Mouse (Mus musculus) adrenal gland, postnatal 10 days (tissue): Measurements from ENCODE around the gene Dab2ip. TPM values are rescaled to one million over a fixed set of nuclear protein-coding genes. Genes with fewer than 3 reads are reported as not detected.

Source experiments
- DNase-seq: peaks from one replicate; pipeline ENCODE4 v3.0.0; 2021; ENCODE audit warnings: mixed read lengths
- total RNA-seq, 2 experiments: library from RNA; stranded (reverse); gene quantifications; 2 replicates each; pipeline ENCODE4 v1.2.3; 2021

Gene Dab2ip
- total RNA-seq, 2 experiments from 2014 or later: 55.2 to 69.6 TPM

DNA sequence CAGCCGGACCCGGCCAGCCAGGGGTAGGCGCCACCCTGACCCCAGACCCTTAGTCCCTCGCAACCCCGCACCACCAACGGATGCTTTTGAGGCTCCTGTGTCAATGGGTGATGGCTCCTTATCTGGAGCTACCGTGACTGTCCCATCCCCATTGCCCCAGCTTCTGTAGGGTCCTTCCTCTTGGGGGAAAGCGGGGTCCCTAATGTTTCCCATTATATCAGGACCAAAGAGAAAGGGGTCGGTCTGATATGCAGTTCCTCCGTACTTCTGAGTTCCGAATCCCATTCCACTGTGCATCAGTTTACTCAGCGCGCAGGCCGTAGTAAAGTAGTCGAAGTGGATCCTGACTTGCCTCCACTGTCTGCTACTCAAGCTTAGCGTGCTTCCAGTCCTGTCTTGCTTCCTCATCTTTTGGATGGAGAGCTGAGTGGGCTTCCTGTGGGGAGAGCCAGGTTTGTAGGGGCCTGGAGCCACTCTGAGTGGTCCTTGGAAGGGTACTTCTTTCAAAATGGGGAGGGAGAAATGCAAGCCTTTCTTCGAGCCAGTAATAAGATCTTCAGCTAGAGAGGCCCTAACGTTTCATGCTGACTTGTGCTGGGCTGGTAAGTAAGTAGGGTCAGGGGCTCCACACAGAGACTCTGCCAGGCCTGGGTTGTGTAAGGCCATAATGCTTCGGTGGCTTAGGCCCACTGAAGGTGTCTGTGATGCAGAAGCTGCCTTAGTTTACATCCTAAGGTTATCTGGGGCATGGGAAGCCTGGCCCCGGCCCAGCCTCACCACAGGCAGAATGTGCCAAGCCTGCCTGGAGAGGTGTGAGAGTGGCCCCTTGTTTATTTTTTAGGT lies 64.4 kb downstream of the Dab2ip start:
- DNase-seq: no peak

DNA sequence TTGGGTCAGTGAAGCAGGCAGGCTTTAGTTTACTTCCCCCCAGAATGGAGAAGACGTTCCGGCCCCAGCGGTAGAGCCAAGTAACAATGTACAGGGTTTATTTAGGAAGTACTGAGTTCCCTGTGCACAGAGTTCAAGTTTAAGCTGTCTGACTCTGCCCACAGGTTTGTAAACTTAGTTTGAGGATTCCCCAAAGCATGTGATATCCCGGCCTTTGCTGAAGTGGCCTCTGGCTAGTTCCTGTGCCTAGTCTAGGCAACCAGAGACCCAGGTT lies 65.0 kb downstream of the Dab2ip start:
- DNase-seq: no peak

DNA sequence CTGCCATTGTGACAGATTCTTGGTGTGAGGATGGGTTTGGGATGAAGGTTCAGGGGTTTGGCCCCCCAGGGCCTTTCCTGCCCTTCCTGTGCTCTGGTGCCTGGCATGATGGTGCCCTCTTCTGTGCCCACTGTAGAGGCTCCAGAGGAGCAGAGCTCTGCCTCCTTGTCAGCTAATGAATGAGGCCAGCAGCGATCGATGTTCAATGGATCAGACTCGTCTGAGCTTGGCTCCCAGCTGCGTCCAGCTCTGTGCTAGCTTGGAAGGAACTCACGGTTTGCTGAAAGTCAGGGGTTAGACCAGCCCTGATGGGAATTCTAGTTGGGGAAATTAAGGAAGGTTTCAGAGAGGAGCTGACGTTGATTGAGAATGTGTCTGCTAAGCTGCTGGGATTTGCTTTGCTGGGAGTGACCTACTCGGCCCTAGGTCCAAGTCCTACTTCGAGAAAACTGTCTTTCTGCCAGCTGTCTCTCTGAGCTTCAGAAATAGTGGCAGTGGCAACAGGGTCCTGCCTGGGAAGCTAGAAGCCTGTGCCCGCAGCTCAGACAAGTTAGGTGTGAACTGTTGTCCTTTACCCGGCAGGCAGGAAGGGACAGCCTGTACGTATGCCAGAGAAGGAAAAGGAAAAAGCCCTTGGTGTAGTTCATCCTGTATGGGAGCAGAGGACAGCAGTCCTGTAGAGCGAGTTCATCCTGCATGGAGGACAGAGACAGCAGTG lies 65.5 kb downstream of the Dab2ip start:
- DNase-seq: no peak

GRCm38 (mm10) chr2:35624380-35625006 lies 66.4 kb downstream of the Dab2ip start:
- DNase-seq: no peak

DNA sequence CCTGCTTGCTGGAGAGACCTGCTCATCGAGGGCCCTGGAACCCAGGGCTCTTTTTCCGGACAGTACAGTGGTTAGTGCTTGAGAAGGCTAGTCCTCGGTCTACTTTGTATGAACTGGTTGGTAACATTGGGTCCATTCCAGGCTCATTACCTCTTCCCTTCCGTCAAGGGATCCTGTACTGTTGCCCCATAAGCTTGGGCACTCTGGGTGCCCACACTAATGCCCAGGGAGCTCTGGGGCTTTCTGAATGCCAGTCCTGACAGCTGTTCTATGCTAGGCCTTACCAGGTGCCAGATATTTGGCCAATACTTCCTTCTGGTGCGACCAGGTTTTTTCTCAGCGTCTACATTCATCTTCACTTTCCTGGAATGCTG lies 66.9 kb downstream of the Dab2ip start:
- no peak for DNase-seq

GRCm38 (mm10) chr2:35625526-35625925 lies 67.5 kb downstream of the Dab2ip start:
- no peak for DNase-seq

DNA sequence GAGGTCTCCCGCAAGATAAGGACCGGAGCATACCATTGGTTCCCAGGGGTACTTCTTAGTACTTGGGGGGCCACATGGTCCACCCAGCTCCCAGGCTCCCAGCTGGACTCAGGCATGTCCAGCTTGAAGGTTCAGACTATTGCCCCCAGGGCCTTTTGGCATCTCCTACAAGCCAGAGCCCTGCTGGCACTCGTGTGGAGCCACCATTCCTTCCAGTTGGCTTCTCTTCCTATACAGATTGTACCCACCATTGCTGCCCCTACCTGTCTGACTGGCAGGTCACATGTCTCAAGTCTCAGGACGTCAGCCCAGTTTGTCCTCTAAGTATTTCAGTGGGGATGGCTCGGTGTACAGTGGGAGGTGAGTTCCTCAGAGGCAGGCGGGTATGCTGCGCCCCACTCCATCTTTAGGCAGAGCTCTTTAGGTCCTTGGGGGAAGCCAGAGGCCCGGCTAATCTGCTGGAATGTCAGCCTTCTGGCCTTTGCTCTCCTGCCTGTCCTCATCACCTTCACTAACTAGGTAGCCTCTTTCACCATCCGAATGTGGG lies 68.2 kb downstream of the Dab2ip start:
- DNase-seq: no peak

DNA sequence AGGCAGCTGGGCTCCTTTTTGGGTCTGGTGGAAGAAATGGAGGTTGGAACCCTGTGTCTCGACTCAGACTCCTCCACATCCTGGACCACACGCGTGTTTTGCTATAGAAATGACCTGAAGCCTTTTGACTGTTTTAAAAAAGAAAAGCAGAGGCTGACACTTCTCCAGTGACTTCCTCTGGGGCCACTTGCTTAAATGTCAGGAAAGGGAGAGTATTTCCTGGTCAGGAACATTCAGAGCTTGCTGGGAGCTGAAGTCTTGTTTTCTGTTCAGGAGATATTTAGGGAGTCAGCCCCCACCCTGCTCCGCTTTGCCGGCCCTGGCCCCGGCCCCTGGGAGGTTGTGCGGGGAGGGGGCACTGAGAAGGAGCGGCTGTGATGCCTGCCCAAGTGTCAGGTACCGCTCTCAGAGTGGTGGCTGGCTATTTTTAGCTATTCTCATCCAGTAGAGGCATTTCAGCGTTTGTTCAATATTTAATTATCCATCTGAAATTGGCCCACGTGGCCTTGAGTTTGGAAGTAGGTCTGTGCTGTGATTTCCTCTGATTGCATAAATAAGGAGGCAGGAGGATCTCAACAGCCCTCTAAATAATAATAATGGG lies 69.3 kb downstream of the Dab2ip start:
- no peak for DNase-seq

DNA sequence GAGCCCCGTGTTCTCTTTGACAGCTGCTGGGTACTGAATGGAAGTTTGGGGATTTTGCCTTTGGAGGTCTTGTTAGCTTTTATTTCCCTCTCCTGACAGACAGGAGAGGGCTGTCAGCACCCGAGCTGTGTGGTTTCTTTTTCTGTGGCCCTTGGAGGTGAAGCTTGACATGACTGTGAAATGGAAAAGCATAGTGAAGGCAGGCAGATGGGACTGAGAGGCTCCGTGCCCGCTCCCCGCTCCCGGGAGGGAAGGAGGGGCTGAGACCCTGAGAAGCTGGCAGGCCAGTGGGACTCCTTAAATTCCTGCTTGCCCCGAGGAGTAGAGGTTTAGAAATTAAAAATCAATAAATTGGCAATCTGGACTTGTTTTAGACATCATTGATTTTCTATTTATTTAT lies 70.0 kb downstream of the Dab2ip start:
- no peak for DNase-seq

- no peak for DNase-seq
Measured at GRCm38 (mm10) chr2:35628656-35629055, 70.6 kb downstream of the Dab2ip start.

- DNase-seq: no peak
Measured at GRCm38 (mm10) chr2:35629126-35629525, 71.1 kb downstream of the Dab2ip start.

DNA sequence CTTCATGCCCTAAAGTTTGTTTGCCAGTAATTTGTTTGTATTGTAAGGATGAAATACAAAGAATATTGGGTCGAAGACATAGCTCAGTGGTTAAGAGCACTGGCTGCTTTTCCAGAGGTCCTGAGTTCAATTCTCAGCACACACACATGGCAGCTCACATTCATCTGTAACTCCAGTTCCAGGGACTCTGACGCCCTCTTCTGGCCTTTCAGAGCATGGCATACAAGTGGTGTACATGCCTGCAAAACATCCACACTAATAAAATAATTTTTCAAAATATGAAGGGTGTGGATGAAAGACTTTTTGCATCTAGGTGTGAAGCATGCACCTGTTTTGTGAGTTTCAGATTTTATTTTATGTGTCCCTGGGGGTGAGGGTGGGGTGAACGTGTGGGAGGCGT lies 75.3 kb downstream of the Dab2ip start:
- DNase-seq: no peak

DNA sequence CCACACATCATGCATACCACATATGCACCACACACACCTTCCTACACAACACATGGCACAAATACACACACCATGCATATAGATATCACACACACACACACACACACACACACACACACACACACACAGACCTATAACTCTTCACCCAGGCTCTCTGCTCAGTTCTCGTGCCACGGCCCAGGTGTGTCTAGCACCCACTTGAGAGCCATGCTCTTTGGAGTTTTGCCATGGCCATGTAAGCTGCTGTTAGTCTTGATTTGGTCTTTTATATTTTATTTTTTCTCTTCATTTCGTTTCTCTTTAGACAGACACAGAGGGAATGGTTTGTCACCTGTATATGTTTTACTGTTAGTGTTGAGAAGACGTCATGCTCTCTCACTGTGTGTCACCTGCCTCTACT lies 76.9 kb downstream of the Dab2ip start:
- no peak for DNase-seq

DNA sequence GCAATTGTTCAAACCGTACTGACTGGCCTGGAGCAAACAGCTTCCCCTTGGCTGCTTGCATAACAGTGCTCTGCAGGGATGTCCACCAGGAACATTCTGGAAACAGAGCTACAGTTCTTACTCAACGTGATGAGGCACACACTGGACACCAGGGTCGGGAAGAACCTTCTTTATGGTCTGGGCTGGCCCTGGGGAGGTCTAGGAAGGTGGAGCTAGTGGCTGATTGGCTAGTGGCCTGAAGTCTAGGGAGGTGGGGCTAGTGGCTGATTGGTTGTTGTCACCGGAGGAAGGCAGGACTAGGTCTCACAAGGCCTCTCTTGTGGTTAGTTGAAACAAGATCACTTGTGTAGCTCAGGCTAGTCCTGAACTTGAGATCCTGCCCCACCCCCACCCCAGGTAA lies 77.5 kb downstream of the Dab2ip start:
- no peak for DNase-seq

- no peak for DNase-seq
Measured at GRCm38 (mm10) chr2:35637880-35638535, 79.9 kb downstream of the Dab2ip start.

- no peak for DNase-seq
Measured at GRCm38 (mm10) chr2:35639799-35640198, 81.7 kb downstream of the Dab2ip start.

DNA sequence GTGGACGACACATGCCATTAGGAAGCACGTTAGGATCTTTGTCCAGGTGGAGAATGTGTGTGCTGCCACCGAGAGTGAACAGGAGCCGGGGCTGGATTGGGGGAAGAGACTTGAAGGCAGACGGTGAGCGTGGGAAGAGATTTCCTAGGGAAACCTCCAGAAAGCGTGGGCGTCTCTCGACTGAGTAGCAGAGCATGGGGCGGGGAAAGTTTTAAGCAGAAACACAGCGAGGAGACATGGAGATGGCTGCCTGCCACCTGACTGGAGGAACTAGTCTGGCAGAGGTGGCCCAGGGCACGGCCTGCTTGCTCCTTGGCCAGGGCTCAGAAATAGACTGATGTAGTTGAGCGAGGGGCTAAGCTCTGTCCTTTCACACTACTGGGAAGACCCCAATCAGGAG lies 82.5 kb downstream of the Dab2ip start:
- DNase-seq: no peak

- no peak for DNase-seq
Measured at GRCm38 (mm10) chr2:35642224-35642623, 84.2 kb downstream of the Dab2ip start.

DNA sequence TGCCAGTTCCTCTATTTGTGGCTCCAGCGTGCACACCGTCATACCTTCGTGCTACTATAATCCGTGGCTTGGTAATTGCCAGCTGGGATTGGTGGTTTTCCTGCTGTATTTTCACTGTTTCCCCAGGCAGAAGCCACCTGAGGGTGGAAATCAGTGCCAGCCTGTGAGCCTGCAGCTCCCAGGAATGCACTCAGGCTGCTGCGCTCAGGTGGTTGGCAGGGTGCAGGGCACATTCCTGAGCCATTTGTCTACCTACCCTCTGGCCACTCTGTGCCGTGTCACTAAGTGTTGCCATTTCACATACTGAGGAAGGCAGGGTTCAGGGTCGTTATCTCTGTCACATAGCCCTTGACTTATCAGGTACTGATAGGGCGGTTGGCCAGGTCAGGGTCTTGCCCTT lies 88.5 kb downstream of the Dab2ip start:
- DNase-seq: no peak

- peak; percentile 95 for DNase-seq
Measured at GRCm38 (mm10) chr2:35649708-35650107, 91.6 kb downstream of the Dab2ip start.

- peak; percentile 70 for DNase-seq
Measured at GRCm38 (mm10) chr2:35651297-35651731, 93.2 kb downstream of the Dab2ip start.

DNA sequence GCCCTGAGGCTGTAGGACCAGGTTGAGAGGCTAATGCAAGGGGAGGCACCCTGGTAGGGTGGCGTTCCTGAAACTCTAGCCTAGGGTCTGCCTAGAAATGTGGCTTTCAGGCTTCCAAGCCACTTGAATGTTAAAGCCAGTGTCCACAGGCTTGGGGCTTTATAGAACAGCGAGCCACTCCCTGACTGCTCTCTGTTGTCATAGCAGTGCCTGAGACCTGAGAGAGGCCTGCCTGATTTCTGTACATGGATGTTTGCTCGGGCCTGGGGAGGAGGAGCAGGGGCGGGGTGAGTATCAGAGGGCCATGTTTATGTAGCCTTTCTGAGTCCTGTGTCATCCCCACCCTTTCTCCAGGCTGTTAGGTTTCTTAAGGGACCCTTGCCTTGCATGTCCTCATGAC lies 94.9 kb downstream of the Dab2ip start:
- DNase-seq: no peak
